Mouse (Mus musculus): ENCODE data around the gene Nicn1. TPM values are rescaled to one million over a fixed set of nuclear protein-coding genes. Genes with fewer than 3 reads are reported as not detected.
"Not testable (repeated sequence)": the region's sequence is repeated elsewhere in the genome, so short reads cannot be mapped to it uniquely, and the experiment has no call there.

The Nicn1 gene
- polyA plus RNA-seq, 1 experiment from 2014 or later, result 35.8 TPM

DNA sequence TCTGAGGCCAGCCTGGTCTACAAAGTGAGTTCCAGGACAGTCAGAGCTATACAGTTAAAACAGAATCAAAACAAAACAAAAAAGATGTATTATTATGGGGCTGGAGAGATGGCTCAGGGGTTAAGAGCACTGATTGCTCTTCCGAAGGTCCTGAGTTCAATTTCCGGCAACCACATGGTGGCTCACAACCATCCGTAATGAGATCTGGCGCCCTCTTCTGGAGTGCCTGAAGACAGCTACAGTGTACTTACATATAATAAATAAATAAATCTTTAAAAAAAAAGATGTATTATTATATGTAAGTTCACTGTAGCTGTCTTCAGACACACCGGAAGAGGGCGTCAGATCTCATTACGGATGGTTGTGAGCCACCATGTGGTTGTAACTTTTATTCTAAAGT, 31.8 kb downstream of the Nicn1 start:
- not testable (repeated sequence) for H3K27ac ChIP-seq; H3K4me3 ChIP-seq; DNase-seq (ENCODE audit: low spot score); H3K27me3 ChIP-seq (ENCODE audit: low read depth, poor library complexity, severe bottlenecking); H3K9me3 ChIP-seq (replicated peaks); H3K4me1 ChIP-seq
- H3K36me3 ChIP-seq, result peaks cover 89% of the 10 kb centered on the region
- WGBS, result 88% methylated on average over 7 of the region's 7 CpGs

GRCm38 (mm10) chr9:108324784-108325183, 34.6 kb downstream of the Nicn1 start:
- H3K4me1 ChIP-seq, result no peaks in the 10 kb centered on the region
- no peak overlapping the region for H3K27ac ChIP-seq
- no peaks in the 10 kb centered on the region for H3K9me3 ChIP-seq (replicated peaks)
- H3K27me3 ChIP-seq (ENCODE audit: low read depth, poor library complexity, severe bottlenecking), result no peaks in the 10 kb centered on the region
- WGBS, result 93% methylated on average over 1 of the region's 1 CpGs
- peaks cover 92% of the 10 kb centered on the region for H3K36me3 ChIP-seq
- no peak for DNase-seq (ENCODE audit: low spot score)
- no peak overlapping the region for H3K4me3 ChIP-seq

DNA sequence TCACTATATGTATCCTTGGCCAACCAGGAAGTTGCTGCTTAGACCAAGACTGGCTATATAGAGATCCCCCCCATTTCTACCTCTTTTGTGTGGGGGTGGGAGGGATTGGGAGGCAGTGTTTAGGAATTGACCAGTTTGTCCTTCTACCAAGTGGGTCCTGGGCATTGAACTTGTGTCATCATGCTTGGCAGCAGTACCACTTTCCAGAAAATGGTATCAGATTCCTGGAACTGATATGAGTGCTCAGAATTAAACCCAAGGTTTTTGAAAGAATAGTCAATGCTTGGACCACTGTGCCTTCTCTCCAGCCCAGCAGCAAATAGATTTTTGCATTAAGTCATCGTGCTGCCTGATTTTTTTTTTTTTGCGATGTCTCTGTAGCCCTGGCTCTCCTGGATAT, 35.6 kb downstream of the Nicn1 start:
- Histone ChIP-seq H3K4me3 (no peak overlapping the region), H3K27ac (no peak overlapping the region), H3K9me3 (replicated peaks) (no peaks in the 10 kb centered on the region), H3K27me3 (ENCODE audit: low read depth, poor library complexity, severe bottlenecking) (no peaks in the 10 kb centered on the region), H3K36me3 (peaks cover 92% of the 10 kb centered on the region), H3K4me1 (no peaks in the 10 kb centered on the region)
- 98% methylated on average over 2 of the region's 2 CpGs for WGBS
- DNase-seq (ENCODE audit: low spot score), result no peak

DNA sequence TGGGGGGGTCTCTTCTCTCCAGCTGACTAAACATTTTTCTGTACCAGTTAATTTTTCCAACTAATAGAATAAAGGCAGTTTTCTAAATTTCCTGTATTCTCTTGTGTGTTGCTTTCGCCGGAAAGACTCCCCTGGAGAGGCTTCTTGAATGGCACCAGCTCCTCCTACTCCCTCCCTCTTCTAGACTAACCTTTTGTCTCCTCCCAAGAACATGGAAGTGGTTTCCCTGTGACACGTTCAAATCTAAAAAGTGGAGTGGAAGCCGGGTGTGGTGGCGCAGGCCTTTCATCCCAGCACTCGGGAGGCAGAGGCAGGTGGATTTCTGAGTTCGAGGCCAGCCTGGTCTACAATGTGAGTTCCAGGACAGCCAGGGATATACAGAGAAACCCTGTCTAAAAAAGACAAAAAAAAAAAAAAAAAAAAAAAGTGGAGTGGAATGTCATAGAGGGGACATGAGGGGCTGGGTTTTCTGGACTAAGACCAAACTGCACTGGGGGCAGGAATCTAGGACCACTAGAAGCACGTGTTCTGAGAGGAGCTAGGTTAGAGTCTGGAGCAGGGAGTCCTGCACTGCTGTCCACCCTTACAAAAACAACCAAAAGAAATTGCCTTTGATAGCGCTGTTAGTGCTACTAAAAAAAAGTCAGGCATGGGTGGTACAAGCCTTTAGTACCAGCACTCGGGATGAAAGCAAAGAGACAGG, 47.8 kb downstream of the Nicn1 start:
- Histone ChIP-seq H3K9me3 (replicated peaks) (no peaks in the 10 kb centered on the region), H3K36me3 (peaks cover 50% of the 10 kb centered on the region), H3K4me1 (peaks cover 30% of the 10 kb centered on the region), H3K27me3 (ENCODE audit: low read depth, poor library complexity, severe bottlenecking) (no peaks in the 10 kb centered on the region), H3K27ac (peak overlapping the region; percentile 94), H3K4me3 (peak overlapping the region; percentile 64)
- no peak for DNase-seq (ENCODE audit: low spot score)
- WGBS, result 79% methylated on average over 10 of the region's 10 CpGs

GRCm38 (mm10) chr9:108338551-108338885, 48.3 kb downstream of the Nicn1 start:
- no peaks in the 10 kb centered on the region for H3K27me3 ChIP-seq (ENCODE audit: low read depth, poor library complexity, severe bottlenecking)
- H3K36me3 ChIP-seq, result peaks cover 45% of the 10 kb centered on the region
- H3K4me1 ChIP-seq, result peaks cover 30% of the 10 kb centered on the region
- WGBS, result 38% methylated on average over 6 of the region's 6 CpGs
- peak overlapping the region; percentile 94 for H3K27ac ChIP-seq
- peak overlapping the region; percentile 64 for H3K4me3 ChIP-seq
- DNase-seq (ENCODE audit: low spot score), result peak; percentile 34
- no peaks in the 10 kb centered on the region for H3K9me3 ChIP-seq (replicated peaks)

DNA sequence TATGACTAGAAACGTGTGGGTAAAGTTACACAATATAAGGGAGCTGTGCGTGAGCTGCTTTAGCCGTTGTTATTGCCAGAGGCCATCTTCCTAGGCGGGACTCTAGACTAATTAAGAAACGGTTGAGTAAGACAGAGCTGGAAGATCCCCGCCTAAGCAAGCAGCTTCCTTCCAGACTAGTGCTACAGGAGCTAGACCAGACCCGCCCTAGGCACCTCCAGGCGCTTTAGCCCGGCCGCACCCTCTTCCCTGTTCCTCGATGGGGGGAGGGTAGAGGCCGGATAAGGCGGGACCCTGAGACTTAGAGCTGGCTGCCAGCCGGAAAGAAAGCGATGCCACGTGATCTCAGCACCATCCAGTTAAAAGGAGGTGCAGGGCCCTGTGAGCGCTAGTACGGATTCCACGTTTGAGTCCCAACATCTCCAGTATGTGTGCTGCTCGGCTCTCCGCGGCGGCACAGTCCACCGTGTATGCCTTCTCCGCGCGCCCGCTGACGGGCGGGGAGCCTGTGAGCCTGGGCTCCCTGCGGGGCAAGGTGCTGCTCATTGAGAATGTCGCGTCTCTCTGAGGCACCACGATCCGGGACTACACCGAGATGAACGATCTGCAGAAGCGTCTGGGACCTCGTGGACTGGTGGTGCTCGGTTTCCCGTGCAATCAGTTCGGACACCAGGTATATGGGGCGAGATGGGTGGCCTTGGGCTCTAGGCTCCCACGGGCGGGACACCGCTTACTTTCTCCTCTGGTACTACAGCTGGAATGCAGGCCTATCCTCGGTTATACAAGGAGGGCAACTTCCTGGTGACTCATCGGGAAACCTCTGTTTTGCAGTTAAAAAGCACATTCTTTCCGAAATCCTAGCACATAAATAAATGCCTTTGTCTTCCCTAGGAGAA, 48.9 kb downstream of the Nicn1 start, which contains the start of gene Gpx1:
TSS of gene Gpx1 (plus strand) at position 18 of the 896 bp plus-strand sequence.
- H3K4me1 ChIP-seq, result peaks cover 30% of the 10 kb centered on the region
- H3K4me3 ChIP-seq, result peak within 1 kb of the TSS; percentile 64
- peak within 1 kb of the TSS; percentile 94 for H3K27ac ChIP-seq
- under 1% methylated on average over 49 of the region's 49 CpGs for WGBS
- H3K9me3 ChIP-seq (replicated peaks), result no peaks in the 10 kb centered on the region
- peaks cover 39% of the 10 kb centered on the region for H3K36me3 ChIP-seq
- peak; percentile 92 for DNase-seq (ENCODE audit: low spot score)
- H3K27me3 ChIP-seq (ENCODE audit: low read depth, poor library complexity, severe bottlenecking), result no peaks in the 10 kb centered on the region

DNA sequence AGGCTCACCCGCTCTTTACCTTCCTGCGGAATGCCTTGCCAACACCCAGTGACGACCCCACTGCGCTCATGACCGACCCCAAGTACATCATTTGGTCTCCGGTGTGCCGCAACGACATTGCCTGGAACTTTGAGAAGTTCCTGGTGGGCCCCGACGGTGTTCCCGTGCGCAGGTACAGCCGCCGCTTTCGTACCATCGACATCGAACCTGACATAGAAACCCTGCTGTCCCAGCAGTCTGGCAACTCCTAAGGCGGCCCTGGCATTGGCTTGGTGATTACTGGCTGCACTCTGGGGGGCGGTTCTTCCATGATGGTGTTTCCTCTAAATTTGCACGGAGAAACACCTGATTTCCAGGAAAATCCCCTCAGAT, 49.6 kb downstream of the Nicn1 start:
- WGBS, result 13% methylated on average over 20 of the region's 20 CpGs
- Histone ChIP-seq H3K4me3 (peak overlapping the region; percentile 64), H3K4me1 (peaks cover 30% of the 10 kb centered on the region), H3K27ac (peak overlapping the region; percentile 94), H3K27me3 (ENCODE audit: low read depth, poor library complexity, severe bottlenecking) (no peaks in the 10 kb centered on the region), H3K9me3 (replicated peaks) (no peaks in the 10 kb centered on the region), H3K36me3 (peaks cover 31% of the 10 kb centered on the region)
- peak; percentile 45 for DNase-seq (ENCODE audit: low spot score)

DNA sequence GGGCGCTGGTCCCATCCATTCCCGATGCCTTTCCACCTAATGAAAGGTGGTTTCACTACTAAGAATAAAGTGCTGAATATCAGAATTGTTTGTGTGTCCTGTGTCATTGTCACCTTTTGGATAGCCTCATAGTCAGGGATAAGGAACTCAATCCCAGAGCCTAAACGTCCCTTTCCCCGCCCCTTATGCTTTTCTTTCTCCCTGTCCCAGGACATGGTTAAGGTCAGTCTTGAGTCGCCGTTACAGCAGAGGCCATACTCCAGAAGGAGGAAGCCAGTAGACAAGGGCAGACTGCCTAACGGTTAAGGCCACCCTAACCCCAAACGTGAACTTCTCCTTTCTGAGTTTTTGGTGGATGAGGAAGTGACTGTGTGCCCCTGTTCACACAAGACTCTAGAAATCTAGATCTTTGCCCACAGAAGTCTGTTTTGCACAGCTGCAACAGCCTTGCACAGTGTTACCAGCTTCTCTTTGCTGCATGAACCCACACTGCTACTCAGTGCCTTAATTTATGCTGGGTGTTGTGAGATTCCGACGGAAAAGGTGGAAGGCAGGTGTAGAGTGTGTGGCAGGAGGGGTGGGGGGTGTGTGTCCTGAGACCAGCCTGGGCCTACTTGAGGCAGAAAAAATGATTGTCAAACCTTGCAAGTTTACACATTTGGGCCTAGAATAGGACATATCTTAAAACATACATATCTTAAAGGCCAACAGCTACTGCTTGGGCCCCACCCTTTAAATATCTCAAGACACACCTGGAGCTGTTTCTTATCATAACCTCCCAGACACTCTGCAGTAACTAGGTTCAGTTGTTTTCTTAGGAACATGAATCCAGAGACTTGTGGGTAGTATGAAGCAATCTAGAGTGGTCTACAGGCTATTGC, 50.3 kb downstream of the Nicn1 start:
- H3K9me3 ChIP-seq (replicated peaks), result no peaks in the 10 kb centered on the region
- 77% methylated on average over 10 of the region's 10 CpGs for WGBS
- peak overlapping the region; percentile 94 for H3K27ac ChIP-seq
- DNase-seq (ENCODE audit: low spot score), result no peak
- peaks cover 30% of the 10 kb centered on the region for H3K4me1 ChIP-seq
- H3K27me3 ChIP-seq (ENCODE audit: low read depth, poor library complexity, severe bottlenecking), result no peaks in the 10 kb centered on the region
- peak overlapping the region; percentile 64 for H3K4me3 ChIP-seq
- peaks cover 25% of the 10 kb centered on the region for H3K36me3 ChIP-seq

- no peaks in the 10 kb centered on the region for H3K9me3 ChIP-seq (replicated peaks)
- H3K36me3 ChIP-seq, result peaks cover 19% of the 10 kb centered on the region
- no peak overlapping the region for H3K27ac ChIP-seq
- WGBS, result 92% methylated on average over 5 of the region's 5 CpGs
- H3K27me3 ChIP-seq (ENCODE audit: low read depth, poor library complexity, severe bottlenecking), result no peaks in the 10 kb centered on the region
- H3K4me1 ChIP-seq, result peaks cover 30% of the 10 kb centered on the region
- H3K4me3 ChIP-seq, result no peak overlapping the region
- no peak for DNase-seq (ENCODE audit: low spot score)
Measured at GRCm38 (mm10) chr9:108341139-108341475, 50.9 kb downstream of the Nicn1 start.

DNA sequence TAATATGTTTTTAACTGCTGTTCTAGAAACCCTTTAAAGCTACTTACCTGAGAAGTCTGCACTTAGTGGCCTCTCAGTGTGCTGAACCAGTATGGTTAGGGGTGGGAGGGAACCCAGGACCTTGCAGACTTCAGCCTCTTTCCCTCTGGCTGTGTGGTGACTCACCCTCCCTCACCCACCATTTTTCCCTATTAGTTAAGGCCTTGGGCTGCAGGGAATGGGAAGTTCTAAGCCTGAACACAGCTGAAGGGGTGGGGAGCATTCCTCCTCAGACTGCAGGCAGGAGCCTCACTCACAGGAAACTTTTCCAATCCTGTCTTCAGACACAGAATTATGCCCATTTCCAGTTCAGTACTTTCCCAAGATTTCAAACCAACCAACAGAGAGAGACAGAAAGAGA, 51.6 kb downstream of the Nicn1 start:
- H3K36me3 ChIP-seq, result peaks cover 16% of the 10 kb centered on the region
- no peak for DNase-seq (ENCODE audit: low spot score)
- H3K9me3 ChIP-seq (replicated peaks), result no peaks in the 10 kb centered on the region
- H3K27ac ChIP-seq, result 0 out of 2 replicates have a peak overlapping the region, but pooled peaks have one; percentile 48
- no peak overlapping the region for H3K4me3 ChIP-seq
- no peaks in the 10 kb centered on the region for H3K27me3 ChIP-seq (ENCODE audit: low read depth, poor library complexity, severe bottlenecking)
- peaks cover 33% of the 10 kb centered on the region for H3K4me1 ChIP-seq

DNA sequence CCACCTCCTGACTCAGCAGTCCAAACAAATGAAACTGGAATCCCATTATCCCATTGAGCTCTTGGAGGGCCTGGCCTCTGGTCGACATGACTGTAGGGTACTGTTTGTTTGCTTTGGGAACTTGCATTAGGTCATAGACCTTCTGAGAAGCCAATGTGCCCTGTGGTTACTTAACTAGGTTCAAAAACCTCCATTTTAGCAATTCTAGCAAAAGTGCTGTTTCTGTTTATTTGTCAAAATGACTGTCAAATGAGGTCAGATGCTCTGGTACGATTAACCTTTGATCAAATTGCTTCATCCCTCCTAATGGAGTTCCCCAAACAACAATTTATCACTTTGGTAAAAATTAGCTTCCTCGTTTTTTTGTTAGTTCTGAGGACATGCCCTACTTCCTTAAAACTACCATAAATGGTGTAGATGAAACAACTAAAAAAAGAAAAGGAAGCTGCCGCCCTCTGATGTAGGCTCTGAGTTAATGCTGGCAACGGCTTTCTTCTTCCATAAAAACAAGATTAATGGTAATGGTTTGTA, 52.1 kb downstream of the Nicn1 start:
- no peak for DNase-seq (ENCODE audit: low spot score)
- Histone ChIP-seq H3K27ac (0 out of 2 replicates have a peak overlapping the region, but pooled peaks have one; percentile 48), H3K36me3 (peaks cover 16% of the 10 kb centered on the region), H3K4me3 (no peak overlapping the region), H3K4me1 (peaks cover 35% of the 10 kb centered on the region), H3K9me3 (replicated peaks) (no peaks in the 10 kb centered on the region), H3K27me3 (ENCODE audit: low read depth, poor library complexity, severe bottlenecking) (no peaks in the 10 kb centered on the region)
- 41% methylated on average over 5 of the region's 5 CpGs for WGBS

DNA sequence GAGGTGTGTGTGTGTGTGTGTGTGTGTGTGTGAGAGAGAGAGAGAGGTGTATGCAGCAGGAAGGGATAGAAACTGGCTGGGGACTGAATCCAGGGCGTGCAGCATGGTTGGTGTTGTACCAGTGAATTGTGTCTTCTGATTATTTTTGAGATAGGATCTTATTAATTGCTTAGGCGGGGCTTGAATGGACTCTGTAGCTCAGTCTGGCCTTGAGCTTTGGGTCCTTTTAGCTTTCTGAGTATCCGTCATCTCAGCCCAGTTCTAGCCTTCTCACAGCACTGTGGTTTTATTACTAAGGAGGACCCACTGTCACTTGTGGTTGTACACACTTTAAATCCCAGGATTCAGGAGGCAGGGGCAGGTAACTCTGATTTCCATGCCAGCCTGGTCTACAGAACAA, 53.1 kb downstream of the Nicn1 start:
- Histone ChIP-seq H3K9me3 (replicated peaks) (no peaks in the 10 kb centered on the region), H3K27me3 (ENCODE audit: low read depth, poor library complexity, severe bottlenecking) (no peaks in the 10 kb centered on the region), H3K4me3 (no peak overlapping the region), H3K4me1 (peaks cover 33% of the 10 kb centered on the region), H3K27ac (no peak overlapping the region), H3K36me3 (peaks cover 7% of the 10 kb centered on the region; the same call in 1 of the 2 replicates)
- DNase-seq (ENCODE audit: low spot score), result no peak
- WGBS, result 93% methylated on average over 3 of the region's 3 CpGs

Data from limb, embryonic 10.5 days (tissue).